Mouse (Mus musculus) kidney, postnatal 14 days (tissue): ENCODE measurements around the gene Vmn1r184.
"Not testable (repeated sequence)": the region's sequence is repeated elsewhere in the genome, so short reads cannot be mapped to it uniquely, and the experiment has no call there.

Experiments used
- DNase-seq: peaks from one replicate; pipeline ENCODE4 v3.0.0; 2022; ENCODE audit warnings: mixed read lengths

Vmn1r184 gene

GRCm38 (mm10) chr7:26260034-26260433 lies at the start of gene Vmn1r184:
Gene Vmn1r184, plus strand, starts transcription at chr7:26260334.
- not testable (repeated sequence) for DNase-seq

GRCm38 (mm10) chr7:26303429-26304166 lies 43.5 kb downstream of the Vmn1r184 start:
- DNase-seq = not testable (repeated sequence)

DNA sequence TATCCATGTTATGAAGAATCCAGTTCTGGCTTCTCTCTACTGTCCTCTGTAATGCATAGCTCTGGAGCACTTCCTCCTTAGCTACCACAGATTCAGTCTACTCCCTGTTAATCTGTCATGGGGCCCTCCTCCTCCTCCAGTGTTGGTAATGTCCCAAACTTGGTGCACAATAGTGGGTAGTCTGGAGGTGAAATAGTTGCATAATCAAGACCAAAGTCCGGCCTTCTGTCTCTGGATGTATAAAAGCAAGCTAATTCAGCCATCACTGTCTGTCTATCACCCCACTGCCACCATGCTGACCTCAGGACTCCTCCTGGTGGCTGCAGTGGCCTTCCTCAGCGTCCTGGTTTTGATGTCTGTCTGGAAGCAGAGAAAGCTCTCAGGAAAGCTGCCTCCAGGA lies 46.8 kb downstream of the Vmn1r184 start, which contains the start of gene Cyp2a4:
Cyp2a4 (plus strand) TSS at position 244 of the 400 bp plus-strand sequence.
- not testable (repeated sequence) for DNase-seq

DNA sequence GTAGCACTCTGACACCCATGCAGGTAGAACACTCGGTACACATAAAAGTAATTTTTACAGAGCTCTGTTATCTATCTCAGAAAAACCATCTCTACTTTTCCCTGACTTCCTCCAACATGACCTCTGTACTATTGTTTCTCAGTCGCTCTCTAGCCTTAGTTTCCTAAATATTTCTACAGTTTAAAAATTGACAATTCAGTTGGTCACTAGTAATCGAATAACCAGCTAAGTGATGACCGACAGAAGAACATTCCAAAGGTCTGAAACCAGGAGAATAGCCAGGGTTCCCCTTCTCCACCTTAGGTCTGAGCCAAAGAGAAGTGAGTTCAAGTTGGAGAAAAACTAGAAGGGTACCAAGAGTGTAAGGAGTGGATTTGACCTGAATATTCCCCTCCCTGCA lies 51.7 kb downstream of the Vmn1r184 start:
- not testable (repeated sequence) for DNase-seq

- DNase-seq = not testable (repeated sequence)
Observed at GRCm38 (mm10) chr7:26315194-26315593, 55.1 kb downstream of the Vmn1r184 start.

- DNase-seq = not testable (repeated sequence)
Observed at GRCm38 (mm10) chr7:26315809-26316208, 55.7 kb downstream of the Vmn1r184 start.
